Mouse (Mus musculus) stomach, embryonic 16.5 days (tissue): ENCODE measurements at regions not wholly inside any gene's neighbourhood (a gene's known extent, or its start where the extent isn't known, plus 50 kb on each side); places are given as distances from the start of the nearest gene placed in this dataset.

Experiments used
- ATAC-seq: fragments of 200-750 bp; cut with Nextera tagmentation; 2 replicates; pipeline ENCODE4 v1.8.0; 2017; ENCODE audit warnings: moderate number of reproducible peaks, moderate TSS enrichment; ENCODE audit not compliant: insufficient read depth, low FRiP score
- H3K27ac ChIP-seq: fragments of 300-500 bp; sonication (generic); 2 replicates; pipeline ENCODE4 v1.5.1; 2014; ENCODE audit warnings: low read length
- H3K27me3 ChIP-seq: fragments of 300-500 bp; sonication (generic); 2 replicates; pipeline ENCODE4 v1.6.1; 2014; ENCODE audit warnings: low read length, control low read depth, mixed read lengths; ENCODE audit not compliant: control insufficient read depth, insufficient read depth
- H3K36me3 ChIP-seq: fragments of 300-500 bp; sonication (generic); 2 replicates; pipeline ENCODE4 v1.6.1; 2014; ENCODE audit warnings: low read length; ENCODE audit not compliant: control insufficient read depth, insufficient read depth
- H3K4me1 ChIP-seq: fragments of 300-500 bp; sonication (generic); 2 replicates; pipeline ENCODE4 v1.6.1; 2014; ENCODE audit warnings: low read length, control low read depth, mixed read lengths; ENCODE audit not compliant: control insufficient read depth, insufficient read depth
- H3K4me2 ChIP-seq: fragments of 300-500 bp; sonication (generic); 2 replicates; pipeline ENCODE4 v1.6.1; 2014; ENCODE audit warnings: low read depth, low read length, mixed read lengths
- H3K4me3 ChIP-seq: fragments of 300-500 bp; sonication (generic); replicated peaks from 2 replicates; pipeline ENCODE4 v1.5.1; 2014; ENCODE audit warnings: mild to moderate bottlenecking, low read length
- H3K9ac ChIP-seq: fragments of 300-500 bp; sonication (generic); 2 replicates; pipeline ENCODE4 v1.6.1; 2014; ENCODE audit warnings: low read length
- H3K9me3 ChIP-seq: fragments of 300-500 bp; sonication (generic); replicated peaks from 2 replicates; pipeline ENCODE4 v1.6.1; 2016; ENCODE audit warnings: low read length, control low read depth; ENCODE audit not compliant: control insufficient read depth
- whole genome bisulfite sequencing: fragments of 180-500 bp; shearing (Covaris S2); extraction: QIAGEN DNeasy Blood & Tissue Kit; methylation state at CpG from one replicate; pipeline ENCODE4 v1.1.7; 2014; 5-methylcytosine and 5-hydroxymethylcytosine counted together

GRCm38 (mm10) chr9:41449233-41449632 is 287.7 kb upstream of the Ubash3b start:
- no peak overlapping the region for H3K4me3 ChIP-seq
- H3K27me3 ChIP-seq, result no peaks in the 10 kb centered on the region
- no peak for ATAC-seq
- WGBS, result 64% methylated on average over 4 of the region's 4 CpGs
- no peak overlapping the region for H3K4me2 ChIP-seq
- H3K36me3 ChIP-seq, result no peaks in the 10 kb centered on the region
- no peak overlapping the region for H3K9ac ChIP-seq
- H3K27ac ChIP-seq, result no peak overlapping the region
- H3K4me1 ChIP-seq, result peaks cover 8% of the 10 kb centered on the region
- no peaks in the 10 kb centered on the region for H3K9me3 ChIP-seq

- WGBS, result 71% methylated on average over 8 of the region's 8 CpGs
- H3K4me1 ChIP-seq, result peaks cover 8% of the 10 kb centered on the region
- H3K9me3 ChIP-seq, result no peaks in the 10 kb centered on the region
- peak overlapping the region; percentile 91 for H3K27ac ChIP-seq
- ATAC-seq, result no peak
- H3K4me3 ChIP-seq, result no peak overlapping the region
- no peaks in the 10 kb centered on the region for H3K36me3 ChIP-seq
- H3K27me3 ChIP-seq, result no peaks in the 10 kb centered on the region
- H3K9ac ChIP-seq, result no peak overlapping the region
- H3K4me2 ChIP-seq, result peak overlapping the region; percentile 37
These were observed 286.4 kb upstream of the Ubash3b start for GRCm38 (mm10) chr9:41447902-41448301.

- Histone ChIP-seq H3K9me3 (no peaks in the 10 kb centered on the region), H3K4me3 (no peak overlapping the region), H3K4me1 (peaks cover 8% of the 10 kb centered on the region), H3K4me2 (peak overlapping the region; percentile 37), H3K27ac (peak overlapping the region; percentile 91), H3K36me3 (no peaks in the 10 kb centered on the region), H3K9ac (peak overlapping the region; percentile 51), H3K27me3 (no peaks in the 10 kb centered on the region)
- ATAC-seq, result peak; percentile 77
- 22% methylated on average over 12 of the region's 12 CpGs for WGBS
These were observed 285.8 kb upstream of the Ubash3b start for GRCm38 (mm10) chr9:41447211-41447875.

GRCm38 (mm10) chr9:41446431-41447203 is 285.1 kb upstream of the Ubash3b start:
- WGBS, result 58% methylated on average over 9 of the region's 9 CpGs
- peak overlapping the region; percentile 51; the same call in 1 of the 2 replicates for H3K9ac ChIP-seq
- peak; percentile 40; the same call in 1 of the 2 replicates for ATAC-seq

GRCm38 (mm10) chr9:41442418-41442817 is 280.9 kb upstream of the Ubash3b start:
- Histone ChIP-seq H3K27ac (no peak overlapping the region), H3K4me3 (no peak overlapping the region), H3K9me3 (peaks cover 6% of the 10 kb centered on the region), H3K27me3 (no peaks in the 10 kb centered on the region), H3K4me1 (peaks cover 3% of the 10 kb centered on the region; the same call in 1 of the 2 replicates), H3K36me3 (no peaks in the 10 kb centered on the region), H3K4me2 (no peak overlapping the region), H3K9ac (no peak overlapping the region)
- no peak for ATAC-seq
- WGBS, result 87% methylated on average over 3 of the region's 3 CpGs

More at GRCm38 (mm10) chr9:41446431-41447203, 285.1 kb upstream of the Ubash3b start:
- Histone ChIP-seq H3K27ac (peak overlapping the region; percentile 91), H3K36me3 (no peaks in the 10 kb centered on the region), H3K4me2 (no peak overlapping the region), H3K4me3 (no peak overlapping the region), H3K9me3 (no peaks in the 10 kb centered on the region), H3K27me3 (no peaks in the 10 kb centered on the region), H3K4me1 (peaks cover 8% of the 10 kb centered on the region)

- Histone ChIP-seq H3K27ac (no peak overlapping the region), H3K4me3 (no peak overlapping the region), H3K9ac (no peak overlapping the region), H3K4me2 (no peak overlapping the region), H3K4me1 (no peaks in the 10 kb centered on the region), H3K36me3 (no peaks in the 10 kb centered on the region), H3K9me3 (peaks cover 9% of the 10 kb centered on the region), H3K27me3 (no peaks in the 10 kb centered on the region)
- WGBS, result 72% methylated on average over 4 of the region's 4 CpGs
- ATAC-seq, result no peak
These were observed 278.5 kb upstream of the Ubash3b start for GRCm38 (mm10) chr9:41439979-41440378.

- Histone ChIP-seq H3K36me3 (no peaks in the 10 kb centered on the region), H3K4me1 (no peaks in the 10 kb centered on the region), H3K27me3 (no peaks in the 10 kb centered on the region), H3K4me2 (no peak overlapping the region), H3K9me3 (peaks cover 9% of the 10 kb centered on the region), H3K4me3 (no peak overlapping the region), H3K9ac (no peak overlapping the region), H3K27ac (no peak overlapping the region)
- WGBS, result 95% methylated on average over 2 of the region's 2 CpGs
- no peak for ATAC-seq
These were observed 276.6 kb upstream of the Ubash3b start for GRCm38 (mm10) chr9:41438141-41438540.

- no peak overlapping the region for H3K9ac ChIP-seq
- no peaks in the 10 kb centered on the region for H3K36me3 ChIP-seq
- H3K27me3 ChIP-seq, result no peaks in the 10 kb centered on the region
- 72% methylated on average over 16 of the region's 16 CpGs for WGBS
- no peaks in the 10 kb centered on the region for H3K9me3 ChIP-seq
- ATAC-seq, result no peak
- H3K4me1 ChIP-seq, result no peaks in the 10 kb centered on the region
- no peak overlapping the region for H3K4me3 ChIP-seq
- no peak overlapping the region for H3K4me2 ChIP-seq
- H3K27ac ChIP-seq, result no peak overlapping the region
These were observed 269.2 kb upstream of the Ubash3b start for GRCm38 (mm10) chr9:41430391-41431343.
